Mouse (Mus musculus): ENCODE measurements at regions not wholly inside any gene's neighbourhood (a gene's known extent, or its start where the extent isn't known, plus 50 kb on each side); places are given as distances from the start of the nearest gene placed in this dataset.

GRCm38 (mm10) chr1:90403057-90403456, 199.3 kb downstream of the Ackr3 start:
- Histone ChIP-seq H3K27me3 (replicated peaks; ENCODE audit: control insufficient read depth, insufficient read depth, low read length) (no peaks in the 10 kb centered on the region), H3K4me1 (ENCODE audit: control insufficient read depth, insufficient read depth, low read length) (no peaks in the 10 kb centered on the region), H3K27ac (ENCODE audit: insufficient read depth, low read depth, low read length) (no peak overlapping the region), H3K36me3 (ENCODE audit: control insufficient read depth, insufficient read depth, low read length) (no peaks in the 10 kb centered on the region), H3K4me3 (ENCODE audit: insufficient read depth, low read depth, low read length) (no peak overlapping the region)
- no peak for DNase-seq
- 70% methylated on average over 6 of the region's 6 CpGs for WGBS
- TF ChIP-seq POLR2A (IDR thresholded peaks at IDR 0.05; ENCODE audit: low read depth, low read length) = no peak
- TF ChIP-seq CTCF (conservative IDR thresholded peaks at IDR 0.05; ENCODE audit: insufficient read depth, insufficient read length, low read depth, low read length) = no peak

GRCm38 (mm10) chr1:90404717-90405487, 197.9 kb upstream of the Cops8 start:
- Histone ChIP-seq H3K27me3 (replicated peaks; ENCODE audit: control insufficient read depth, insufficient read depth, low read length) (no peaks in the 10 kb centered on the region), H3K36me3 (ENCODE audit: control insufficient read depth, insufficient read depth, low read length) (no peaks in the 10 kb centered on the region), H3K27ac (ENCODE audit: insufficient read depth, low read depth, low read length) (no peak overlapping the region), H3K4me1 (ENCODE audit: control insufficient read depth, insufficient read depth, low read length) (no peaks in the 10 kb centered on the region), H3K4me3 (ENCODE audit: insufficient read depth, low read depth, low read length) (no peak overlapping the region)
- 61% methylated on average over 6 of the region's 6 CpGs for WGBS
- TF ChIP-seq POLR2A (IDR thresholded peaks at IDR 0.05; ENCODE audit: low read depth, low read length) (no peak), CTCF (conservative IDR thresholded peaks at IDR 0.05; ENCODE audit: insufficient read depth, insufficient read length, low read depth, low read length) (no peak)
- no peak for DNase-seq

GRCm38 (mm10) chr1:90406663-90407062, 196.1 kb upstream of the Cops8 start:
- no peaks in the 10 kb centered on the region for H3K27me3 ChIP-seq (replicated peaks; ENCODE audit: control insufficient read depth, insufficient read depth, low read length)
- no peaks in the 10 kb centered on the region for H3K36me3 ChIP-seq (ENCODE audit: control insufficient read depth, insufficient read depth, low read length)
- H3K4me1 ChIP-seq (ENCODE audit: control insufficient read depth, insufficient read depth, low read length) = no peaks in the 10 kb centered on the region
- H3K27ac ChIP-seq (ENCODE audit: insufficient read depth, low read depth, low read length) = no peak overlapping the region
- TF ChIP-seq CTCF (conservative IDR thresholded peaks at IDR 0.05; ENCODE audit: insufficient read depth, insufficient read length, low read depth, low read length) (no peak), POLR2A (IDR thresholded peaks at IDR 0.05; ENCODE audit: low read depth, low read length) (no peak)
- 80% methylated on average over 6 of the region's 6 CpGs for WGBS
- no peak overlapping the region for H3K4me3 ChIP-seq (ENCODE audit: insufficient read depth, low read depth, low read length)
- DNase-seq = no peak

- DNase-seq = peak; percentile 21
- TF ChIP-seq POLR2A (IDR thresholded peaks at IDR 0.05; ENCODE audit: low read depth, low read length) (no peak), CTCF (conservative IDR thresholded peaks at IDR 0.05; ENCODE audit: insufficient read depth, insufficient read length, low read depth, low read length) (no peak)
- 74% methylated on average over 16 of the region's 16 CpGs for WGBS
These were observed 194.1 kb upstream of the Cops8 start for GRCm38 (mm10) chr1:90408504-90409215.

GRCm38 (mm10) chr1:90409236-90409635, 193.5 kb upstream of the Cops8 start:
- peak; percentile 26 for DNase-seq
- WGBS = 68% methylated on average over 3 of the region's 3 CpGs
- no peak overlapping the region for H3K27ac ChIP-seq (ENCODE audit: insufficient read depth, low read depth, low read length)

More at GRCm38 (mm10) chr1:90408504-90409215, 194.1 kb upstream of the Cops8 start:
- Histone ChIP-seq H3K4me1 (ENCODE audit: control insufficient read depth, insufficient read depth, low read length) (no peaks in the 10 kb centered on the region), H3K4me3 (ENCODE audit: insufficient read depth, low read depth, low read length) (no peak overlapping the region), H3K36me3 (ENCODE audit: control insufficient read depth, insufficient read depth, low read length) (no peaks in the 10 kb centered on the region), H3K27me3 (replicated peaks; ENCODE audit: control insufficient read depth, insufficient read depth, low read length) (no peaks in the 10 kb centered on the region), H3K27ac (ENCODE audit: insufficient read depth, low read depth, low read length) (no peak overlapping the region)

GRCm38 (mm10) chr1:90412511-90413045, 190.2 kb upstream of the Cops8 start:
- no peaks in the 10 kb centered on the region for H3K36me3 ChIP-seq (ENCODE audit: control insufficient read depth, insufficient read depth, low read length)
- H3K4me1 ChIP-seq (ENCODE audit: control insufficient read depth, insufficient read depth, low read length) = no peaks in the 10 kb centered on the region
- WGBS = 37% methylated on average over 9 of the region's 9 CpGs
- H3K27ac ChIP-seq (ENCODE audit: insufficient read depth, low read depth, low read length) = peak overlapping the region; percentile 17
- TF ChIP-seq CTCF (conservative IDR thresholded peaks at IDR 0.05; ENCODE audit: insufficient read depth, insufficient read length, low read depth, low read length) (no peak), POLR2A (IDR thresholded peaks at IDR 0.05; ENCODE audit: low read depth, low read length) (no peak)
- no peak overlapping the region for H3K4me3 ChIP-seq (ENCODE audit: insufficient read depth, low read depth, low read length)
- H3K27me3 ChIP-seq (replicated peaks; ENCODE audit: control insufficient read depth, insufficient read depth, low read length) = no peaks in the 10 kb centered on the region
- DNase-seq = peak; percentile 65

More at GRCm38 (mm10) chr1:90409236-90409635, 193.5 kb upstream of the Cops8 start:
- no peak overlapping the region for H3K4me3 ChIP-seq (ENCODE audit: insufficient read depth, low read depth, low read length)
- no peaks in the 10 kb centered on the region for H3K27me3 ChIP-seq (replicated peaks; ENCODE audit: control insufficient read depth, insufficient read depth, low read length)
- no peak for TF ChIP-seq CTCF (conservative IDR thresholded peaks at IDR 0.05; ENCODE audit: insufficient read depth, insufficient read length, low read depth, low read length)
- no peak for TF ChIP-seq POLR2A (IDR thresholded peaks at IDR 0.05; ENCODE audit: low read depth, low read length)
- no peaks in the 10 kb centered on the region for H3K36me3 ChIP-seq (ENCODE audit: control insufficient read depth, insufficient read depth, low read length)
- no peaks in the 10 kb centered on the region for H3K4me1 ChIP-seq (ENCODE audit: control insufficient read depth, insufficient read depth, low read length)

GRCm38 (mm10) chr1:90414751-90415150, 188.0 kb upstream of the Cops8 start:
- H3K4me3 ChIP-seq (ENCODE audit: insufficient read depth, low read depth, low read length) = no peak overlapping the region
- 93% methylated on average over 4 of the region's 4 CpGs for WGBS

More at GRCm38 (mm10) chr1:90414751-90415150, 188.0 kb upstream of the Cops8 start:
- no peak for DNase-seq
- Histone ChIP-seq H3K36me3 (ENCODE audit: control insufficient read depth, insufficient read depth, low read length) (no peaks in the 10 kb centered on the region), H3K27me3 (replicated peaks; ENCODE audit: control insufficient read depth, insufficient read depth, low read length) (no peaks in the 10 kb centered on the region), H3K27ac (ENCODE audit: insufficient read depth, low read depth, low read length) (no peak overlapping the region), H3K4me1 (ENCODE audit: control insufficient read depth, insufficient read depth, low read length) (no peaks in the 10 kb centered on the region)
- no peak for TF ChIP-seq POLR2A (IDR thresholded peaks at IDR 0.05; ENCODE audit: low read depth, low read length)
- no peak for TF ChIP-seq CTCF (conservative IDR thresholded peaks at IDR 0.05; ENCODE audit: insufficient read depth, insufficient read length, low read depth, low read length)

All from kidney, adult 2 months (tissue).